Mouse (Mus musculus) fibroblast of lung, adult 2 months (primary cell): Measurements from ENCODE around the gene Abca5.

ENCODE experiments used
- DNase-seq: peaks from one replicate; pipeline ENCODE4 v3.0.0-alpha.2; 2011; ENCODE audit warnings: low read depth

Gene Abca5

DNA sequence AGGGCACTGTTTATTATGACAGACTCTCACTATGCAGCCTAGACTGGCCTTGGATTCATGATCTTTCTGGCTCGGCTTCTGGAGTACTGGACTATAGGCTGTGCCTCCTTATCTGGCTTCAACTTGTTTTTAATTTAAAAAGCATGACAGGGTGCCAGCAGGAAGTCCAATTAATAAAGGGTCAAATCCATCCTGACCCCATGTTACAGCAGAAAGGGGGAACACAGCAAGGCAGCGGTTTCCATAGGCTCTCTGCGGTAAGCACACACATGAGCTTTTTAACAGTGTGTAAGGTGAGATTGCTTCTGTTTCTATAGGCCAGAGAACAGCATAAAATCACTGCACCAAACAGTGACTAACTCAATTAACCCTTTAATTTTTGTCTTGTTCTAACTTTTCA is 34.1 kb downstream of the Abca5 start:
- DNase-seq = no peak

DNA sequence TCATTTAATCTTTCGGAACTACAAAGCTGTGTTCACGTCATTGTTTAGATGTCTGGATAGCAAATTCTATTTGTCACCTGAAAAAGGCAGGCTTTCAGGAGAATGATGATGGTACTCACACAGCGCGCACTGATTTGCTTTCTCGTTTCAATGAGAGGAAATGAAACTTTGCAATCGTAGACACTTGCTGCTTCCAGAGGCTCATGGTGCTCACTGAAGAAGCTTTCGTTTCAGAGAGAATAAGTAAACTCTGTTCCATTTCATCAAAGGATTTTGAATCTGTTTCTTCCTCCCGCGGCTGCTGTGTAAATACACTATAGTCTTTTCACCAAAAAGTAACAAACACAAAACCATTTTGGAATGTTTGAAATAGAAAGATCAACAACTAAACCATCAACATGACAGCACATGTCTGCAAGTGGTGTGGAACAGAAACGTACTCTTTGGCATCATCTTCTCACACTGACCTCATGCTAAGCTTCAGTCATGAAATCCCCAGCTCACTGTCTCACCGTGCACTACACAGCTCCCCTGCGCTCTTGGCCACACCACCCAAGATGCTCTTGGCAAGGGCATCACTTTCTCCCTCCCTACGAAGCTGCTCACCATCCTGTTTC is 39.5 kb downstream of the Abca5 start:
- DNase-seq = no peak

- no peak for DNase-seq
Observed at GRCm38 (mm10) chr11:110290586-110290985, 46.9 kb downstream of the Abca5 start.

GRCm38 (mm10) chr11:110288423-110288822 is 49.1 kb downstream of the Abca5 start:
- no peak for DNase-seq

- DNase-seq = no peak
Observed at GRCm38 (mm10) chr11:110287694-110288093, 49.8 kb downstream of the Abca5 start.

DNA sequence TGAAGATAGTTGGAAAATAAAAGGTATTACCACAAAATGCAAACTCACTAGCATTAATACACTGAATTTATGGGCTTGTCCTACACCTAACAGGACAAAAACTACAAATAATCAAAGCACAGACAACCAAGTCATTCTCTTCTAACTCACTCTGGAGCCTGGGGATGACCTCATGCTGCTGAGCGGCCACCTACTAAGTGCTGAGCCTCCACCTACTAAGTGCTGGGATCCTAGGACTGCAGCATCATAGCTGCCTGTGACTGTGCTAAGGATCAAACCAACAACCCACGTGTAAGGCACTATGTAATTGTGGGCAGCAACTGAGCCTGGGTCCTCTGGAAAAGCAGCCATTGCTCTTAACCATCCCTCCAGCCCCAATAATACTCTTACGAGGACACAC is 51.2 kb downstream of the Abca5 start:
- no peak for DNase-seq

GRCm38 (mm10) chr11:110284849-110285248 is 52.7 kb downstream of the Abca5 start:
- no peak for DNase-seq

DNA sequence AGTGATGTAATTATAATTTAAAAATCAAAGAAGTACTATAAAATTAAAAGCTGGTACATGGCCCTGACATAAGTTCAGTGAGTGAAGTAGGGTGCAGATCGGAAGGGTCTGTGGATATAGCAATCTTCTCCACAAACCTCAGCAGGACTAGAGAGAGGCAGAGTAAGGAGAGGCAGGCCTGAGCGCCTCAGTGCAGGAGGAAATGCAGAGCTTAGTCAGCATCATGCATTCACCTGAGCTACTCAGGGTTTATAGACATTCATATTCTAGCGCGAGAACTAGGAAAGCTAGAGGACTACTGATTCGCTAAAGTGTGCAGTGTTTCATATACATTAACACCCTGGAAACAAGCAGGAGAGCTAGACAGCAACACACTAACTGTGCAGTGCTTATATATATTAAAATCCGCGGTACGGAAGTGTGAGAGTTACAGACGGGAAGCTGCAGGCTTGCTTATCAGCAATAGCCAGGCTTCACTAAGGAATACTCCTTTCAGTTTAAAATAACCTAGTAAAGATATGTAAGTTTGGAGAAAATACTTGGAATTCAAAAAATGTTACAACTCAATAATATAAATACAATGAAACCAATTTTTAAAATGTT is 53.2 kb downstream of the Abca5 start:
- DNase-seq = no peak

- DNase-seq = no peak
Observed at GRCm38 (mm10) chr11:110274794-110275193, 62.7 kb downstream of the Abca5 start.

GRCm38 (mm10) chr11:110271745-110272144 is 65.8 kb downstream of the Abca5 start:
- DNase-seq = peak; percentile 26

DNA sequence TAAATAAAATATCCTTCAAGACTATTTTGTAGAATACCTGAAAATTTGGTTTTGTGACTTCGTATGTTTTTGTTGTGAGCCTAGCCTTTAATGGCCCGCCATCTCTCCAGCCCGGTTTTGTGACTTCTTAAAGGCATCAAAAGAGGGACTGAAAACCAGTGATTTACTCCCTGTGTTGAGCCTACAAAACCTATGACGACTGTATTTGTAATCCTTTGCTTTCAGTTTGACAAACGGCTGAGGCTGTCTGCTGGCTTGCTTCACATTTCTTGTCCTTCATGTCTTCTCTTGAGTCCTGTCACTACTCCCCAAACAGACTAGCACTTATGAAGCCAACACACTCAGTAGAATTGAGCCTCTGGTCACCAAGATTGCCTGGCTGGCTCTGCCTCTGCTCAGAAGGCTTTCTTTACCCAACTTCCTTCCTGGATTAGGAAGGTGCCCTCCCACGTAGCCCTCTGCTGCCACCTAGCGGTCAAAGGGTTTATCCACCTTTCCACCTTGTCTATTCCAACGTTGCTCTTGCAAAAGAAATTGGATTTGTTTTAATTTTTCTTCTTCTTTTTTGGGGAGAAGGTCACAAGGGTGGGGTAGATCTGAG is 69.2 kb downstream of the Abca5 start:
- DNase-seq = peak; percentile 81

GRCm38 (mm10) chr11:110267232-110267631 is 70.3 kb downstream of the Abca5 start:
- DNase-seq = no peak

GRCm38 (mm10) chr11:110266757-110267156 is 70.8 kb downstream of the Abca5 start:
- DNase-seq = no peak

DNA sequence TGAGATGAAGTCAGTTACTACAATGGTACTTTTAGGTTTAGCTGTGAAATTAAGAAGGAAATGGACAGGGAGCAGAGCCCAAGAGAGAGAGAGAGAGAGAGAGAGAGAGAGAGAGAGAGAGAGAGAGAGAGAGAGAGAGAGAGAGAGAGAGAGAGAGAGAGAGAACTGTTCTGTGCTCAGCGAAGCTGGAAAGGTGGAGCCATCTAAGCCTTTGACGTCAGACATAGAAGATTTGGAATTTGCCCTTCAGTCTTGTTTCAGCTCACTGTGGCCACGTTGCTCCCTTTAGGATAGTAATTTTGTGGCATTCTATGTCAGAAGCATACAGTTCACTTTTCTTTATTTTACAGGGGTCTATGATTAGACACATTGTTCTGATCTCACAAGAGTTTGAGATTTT is 75.6 kb downstream of the Abca5 start:
- no peak for DNase-seq

GRCm38 (mm10) chr11:110257911-110258310 is 79.6 kb downstream of the Abca5 start:
- no peak for DNase-seq

DNA sequence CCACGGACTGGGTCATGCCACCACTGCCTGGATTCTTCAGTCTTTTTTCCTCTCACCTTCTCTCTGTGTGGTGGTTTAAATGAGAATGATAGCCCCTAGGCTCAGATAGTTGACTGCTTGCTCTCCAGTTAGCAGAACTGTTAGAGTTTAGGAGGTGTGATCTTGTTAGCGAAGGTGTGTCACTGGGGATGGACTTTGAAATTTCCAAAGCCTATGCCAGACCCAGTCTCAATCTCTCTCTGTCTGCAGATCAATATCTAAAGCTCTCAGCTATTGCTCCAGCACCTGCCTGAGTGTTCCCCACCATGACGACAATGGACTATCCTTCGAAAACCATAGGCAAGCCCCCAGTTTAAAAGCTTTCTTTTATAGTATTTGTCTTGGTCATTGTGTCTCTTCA is 80.5 kb downstream of the Abca5 start:
- DNase-seq = no peak

- DNase-seq = no peak
Observed at GRCm38 (mm10) chr11:110252256-110252655, 85.3 kb downstream of the Abca5 start.

GRCm38 (mm10) chr11:110251534-110251933 is 86.0 kb downstream of the Abca5 start, which contains the start of gene Abca6:
Gene Abca6 (minus strand): TSS chr11:110251776.
- DNase-seq = peak; percentile 14

DNA sequence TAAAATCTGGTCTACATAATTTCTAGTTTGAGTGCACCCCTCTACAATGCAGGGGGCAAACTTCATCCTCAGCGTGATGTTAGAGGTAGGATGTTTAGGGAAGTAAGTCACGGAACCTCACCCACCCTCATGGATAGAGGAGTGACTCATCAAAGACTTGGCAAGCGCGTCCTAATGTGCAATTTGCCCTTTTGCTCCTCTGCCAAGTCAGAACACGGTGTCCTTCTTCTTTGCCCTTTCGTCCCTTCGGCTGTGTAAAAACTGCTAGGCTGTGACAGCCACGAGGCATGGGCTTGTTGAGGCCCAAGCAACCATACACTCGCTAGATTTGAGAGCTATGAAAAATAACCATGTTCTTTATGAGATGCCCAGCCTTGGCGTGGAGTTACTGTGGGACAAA is 92.8 kb downstream of the Abca5 start:
- DNase-seq = no peak

DNA sequence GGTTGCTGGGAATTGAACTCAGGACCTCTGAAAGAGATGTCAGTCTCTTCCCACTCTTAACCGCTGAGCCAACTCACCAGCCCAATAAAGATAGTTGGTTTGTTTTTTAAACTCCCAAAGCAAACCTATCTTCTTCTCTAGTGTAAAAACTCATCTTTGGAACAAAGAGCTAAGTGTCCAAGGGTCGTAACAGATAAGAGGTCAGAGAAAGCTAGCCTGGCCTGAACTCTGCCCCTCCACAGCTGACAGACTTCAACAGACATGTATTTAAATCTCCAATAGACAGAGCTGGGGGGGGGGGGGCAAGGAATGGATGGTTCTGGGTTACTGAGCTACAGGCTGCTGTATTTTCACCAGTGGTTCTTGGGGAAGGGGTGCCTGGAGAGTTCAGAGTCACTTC is 100.0 kb downstream of the Abca5 start:
- DNase-seq = no peak

GRCm38 (mm10) chr11:110232975-110233374 is 104.5 kb downstream of the Abca5 start:
- no peak for DNase-seq
